Mouse (Mus musculus) heart, embryonic 15.5 days (tissue): ENCODE data around the gene Ythdf1. TPM values are rescaled to one million over a fixed set of nuclear protein-coding genes. Genes with fewer than 3 reads are reported as not detected.
A peak's percentile ranks its signal among the peaks of the same experiment; 100 is the strongest.

Experiments
- ATAC-seq: fragments of 200-750 bp; cut with Nextera tagmentation; replicated peaks from 2 replicates; pipeline ENCODE4 v1.8.0; 2017; ENCODE audit warnings: low read depth, moderate TSS enrichment; ENCODE audit not compliant: insufficient number of reproducible peaks, insufficient read depth, low FRiP score
- H3K27ac ChIP-seq: fragments of 300-500 bp; sonication (generic); 2 replicates; pipeline ENCODE4 v1.5.1; 2015; ENCODE audit warnings: mild to moderate bottlenecking, inconsistent platforms
- H3K27me3 ChIP-seq: fragments of 300-500 bp; sonication (generic); 2 replicates; pipeline ENCODE4 v1.6.1; 2015; ENCODE audit warnings: inconsistent platforms
- H3K36me3 ChIP-seq: fragments of 300-500 bp; sonication (generic); 2 replicates; pipeline ENCODE4 v1.6.1; 2015; ENCODE audit warnings: mild to moderate bottlenecking, inconsistent platforms
- H3K4me1 ChIP-seq: fragments of 300-500 bp; sonication (generic); replicated peaks from 2 replicates; pipeline ENCODE4 v1.6.1; 2015; ENCODE audit warnings: inconsistent platforms
- H3K4me2 ChIP-seq: fragments of 300-500 bp; sonication (generic); 2 replicates; pipeline ENCODE4 v1.6.1; 2015; ENCODE audit warnings: inconsistent platforms, mild to moderate bottlenecking, moderate library complexity
- H3K4me3 ChIP-seq: fragments of 300-500 bp; sonication (generic); 2 replicates; pipeline ENCODE4 v1.5.1; 2015; ENCODE audit warnings: mild to moderate bottlenecking, inconsistent platforms
- H3K9ac ChIP-seq: fragments of 300-500 bp; sonication (generic); 2 replicates; pipeline ENCODE4 v1.6.1; 2015; ENCODE audit warnings: mild to moderate bottlenecking, inconsistent platforms
- H3K9me3 ChIP-seq: fragments of 300-500 bp; sonication (generic); replicated peaks from 2 replicates; pipeline ENCODE4 v1.6.1; 2016; ENCODE audit warnings: inconsistent platforms
- WGBS: fragments of 180-500 bp; shearing (Covaris S2); methylation state at CpG from one replicate; pipeline ENCODE4 v1.1.7; 2015; ENCODE audit warnings: mixed read lengths; 5-methylcytosine and 5-hydroxymethylcytosine counted together
- polyA plus RNA-seq: library from polyadenylated mRNA; unstranded; fragments of >200 nt; fragmentation: Nextera tagmentation; extraction: Ambion mirVana; gene quantifications from 2 replicates; pipeline ENCODE4 v1.2.1, GENCODE M21; 2015

Ythdf1 gene
- 32.9 and 42.2 TPM in 2 replicates for polyA plus RNA-seq

DNA sequence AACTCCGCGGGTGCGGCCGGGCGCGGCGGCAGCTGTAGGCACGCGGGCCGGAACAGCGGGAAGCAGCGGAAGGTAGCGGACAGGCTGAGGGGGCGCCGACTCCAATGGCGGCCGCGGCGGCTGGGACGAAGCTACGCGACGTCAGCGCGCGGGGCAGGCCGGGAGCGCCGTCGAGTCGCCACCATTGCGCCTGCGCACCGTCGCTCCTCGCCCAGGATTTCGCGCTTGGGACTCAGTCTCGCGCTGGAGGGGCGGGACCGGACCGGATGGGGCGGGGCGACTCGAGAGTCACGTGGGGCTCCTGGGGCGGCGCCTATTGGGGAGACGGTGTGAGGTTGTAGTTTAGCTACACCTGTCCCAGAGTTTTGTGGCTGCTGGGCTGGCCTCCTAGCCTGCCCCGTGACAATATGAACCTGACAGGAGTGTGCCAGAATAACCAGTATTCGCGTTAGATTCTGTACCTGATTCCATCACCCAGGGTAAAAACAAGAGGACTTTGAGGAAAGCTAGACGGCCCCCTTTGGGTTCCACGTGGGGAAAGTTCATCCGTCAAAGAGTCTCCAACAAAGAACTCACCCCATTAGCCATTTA is at the start of gene Ythdf1:
Gene Ythdf1, minus strand, starts transcription at position 140 of the 591 bp plus-strand sequence.
- Histone ChIP-seq H3K9me3 (no peaks in the 10 kb centered on the region), H3K36me3 (peaks cover 22% of the 10 kb centered on the region), H3K27me3 (peaks cover 5% of the 10 kb centered on the region; the same call in 1 of the 2 replicates), H3K4me2 (peak within 1 kb of the TSS; percentile 73), H3K27ac (peak within 1 kb of the TSS; percentile 73), H3K9ac (peak within 1 kb of the TSS; percentile 98), H3K4me3 (peak within 1 kb of the TSS; percentile 87), H3K4me1 (peaks cover 23% of the 10 kb centered on the region)
- WGBS: under 1% methylated on average over 55 of the region's 56 CpGs
- peak; percentile 93 for ATAC-seq

DNA sequence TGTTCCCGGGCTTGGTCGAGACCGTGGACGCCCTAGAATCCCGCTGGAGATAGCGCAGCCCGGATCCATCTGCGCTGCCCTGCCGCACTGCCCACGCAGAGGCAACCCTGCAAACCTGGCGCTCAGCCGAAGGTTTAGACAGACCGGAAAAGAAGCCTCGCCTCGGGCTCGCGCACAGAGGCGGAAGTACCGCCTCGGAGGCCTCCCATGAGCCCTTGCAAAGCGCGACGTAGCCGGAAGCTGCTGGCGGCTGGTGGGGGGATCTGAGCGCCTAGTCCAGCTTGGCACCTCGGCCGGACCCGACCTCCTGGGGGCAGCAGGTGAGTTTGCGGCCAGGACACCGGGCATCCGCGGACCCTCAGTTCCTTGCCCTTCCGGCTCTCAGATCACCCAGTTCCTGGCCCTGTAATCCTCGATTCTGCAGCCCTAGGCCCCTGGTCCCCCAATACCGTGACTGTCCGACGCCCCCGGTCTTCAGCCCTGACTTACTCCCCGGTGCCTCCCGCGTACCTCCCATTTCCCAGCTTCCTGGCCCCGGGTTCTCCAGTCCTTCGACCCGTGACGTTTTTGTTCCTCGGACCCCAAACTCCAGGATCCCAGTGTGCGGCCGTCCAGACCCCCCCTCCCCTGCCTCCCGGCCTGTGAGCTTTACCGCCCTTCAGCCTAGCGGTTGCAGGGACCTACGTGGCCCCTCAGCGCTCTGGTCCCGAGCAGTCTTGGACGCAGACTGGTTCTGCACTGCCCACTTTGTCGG is 46.4 kb upstream of the Ythdf1 start, which contains the start of gene Arfgap1:
Gene Arfgap1, plus strand, starts transcription at position 216 of the 754 bp plus-strand sequence.
- no peaks in the 10 kb centered on the region for H3K9me3 ChIP-seq
- H3K4me1 ChIP-seq: peaks cover 42% of the 10 kb centered on the region
- no peaks in the 10 kb centered on the region for H3K27me3 ChIP-seq
- H3K36me3 ChIP-seq: peaks cover 19% of the 10 kb centered on the region
- WGBS: under 1% methylated on average over 57 of the region's 57 CpGs
- H3K9ac ChIP-seq: peak within 1 kb of the TSS; percentile 91
- peak; percentile 89 for ATAC-seq
- H3K4me2 ChIP-seq: peak within 1 kb of the TSS; percentile 66
- peak within 1 kb of the TSS; percentile 90 for H3K27ac ChIP-seq
- H3K4me3 ChIP-seq: peak within 1 kb of the TSS; percentile 89

- WGBS: 10% methylated on average over 14 of the region's 14 CpGs
- no peaks in the 10 kb centered on the region for H3K27me3 ChIP-seq
Observed at GRCm38 (mm10) chr2:180966092-180966882, 45.5 kb upstream of the Ythdf1 start.

GRCm38 (mm10) chr2:180963956-180964355 is 43.2 kb upstream of the Ythdf1 start:
- Histone ChIP-seq H3K9me3 (no peaks in the 10 kb centered on the region), H3K4me2 (no peak overlapping the region), H3K4me1 (peaks cover 40% of the 10 kb centered on the region), H3K27ac (peak overlapping the region; percentile 69), H3K4me3 (no peak overlapping the region), H3K27me3 (0 out of 2 replicates have a peak, but pooled peaks cover 6% of the 10 kb centered on the region), H3K9ac (no peak overlapping the region), H3K36me3 (no peaks in the 10 kb centered on the region)
- 5% methylated on average over 5 of the region's 5 CpGs for WGBS
- no peak for ATAC-seq

More at GRCm38 (mm10) chr2:180966092-180966882, 45.5 kb upstream of the Ythdf1 start:
- Histone ChIP-seq H3K4me3 (peak overlapping the region; percentile 89), H3K36me3 (peaks cover 10% of the 10 kb centered on the region; the same call in 1 of the 2 replicates), H3K9me3 (no peaks in the 10 kb centered on the region), H3K27ac (peak overlapping the region; percentile 90), H3K4me2 (peak overlapping the region; percentile 66), H3K9ac (peak overlapping the region; percentile 91), H3K4me1 (peaks cover 42% of the 10 kb centered on the region)
- no peak for ATAC-seq

DNA sequence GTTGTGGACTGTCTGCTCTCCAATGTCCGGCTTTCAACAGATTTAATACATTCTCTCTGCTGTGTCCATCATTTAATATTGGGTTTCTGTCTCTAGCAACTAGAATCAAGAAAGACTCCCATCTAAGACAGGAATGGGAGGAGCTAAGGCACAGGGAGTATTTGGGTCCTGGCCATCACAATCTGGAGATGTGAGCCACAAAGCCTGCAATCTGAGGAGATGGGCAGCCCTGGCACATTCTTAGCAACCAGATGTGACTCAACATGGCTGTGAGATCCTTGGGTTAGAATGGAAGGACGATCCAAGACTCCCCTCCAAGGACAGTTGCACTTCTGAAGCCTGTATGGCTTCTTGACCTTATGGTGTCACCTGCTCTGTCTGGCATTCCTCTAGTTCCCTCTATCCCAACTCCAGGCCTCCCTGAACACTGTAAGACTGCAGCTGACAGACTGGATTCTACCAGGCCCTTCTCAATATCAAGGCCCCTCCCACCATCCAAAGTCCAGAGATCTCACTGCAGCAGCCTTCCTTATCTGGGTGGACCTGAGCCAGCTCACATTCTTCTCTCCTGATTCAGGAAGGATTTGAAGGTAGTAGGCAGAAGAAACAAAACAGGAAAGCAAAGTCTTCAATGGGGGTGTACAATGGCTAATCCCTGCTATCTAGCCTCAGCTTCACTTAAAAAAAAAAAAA is 42.0 kb upstream of the Ythdf1 start:
- WGBS: 50% methylated on average over 2 of the region's 2 CpGs
- peak; percentile 44; the same call in 1 of the 2 replicates for ATAC-seq

DNA sequence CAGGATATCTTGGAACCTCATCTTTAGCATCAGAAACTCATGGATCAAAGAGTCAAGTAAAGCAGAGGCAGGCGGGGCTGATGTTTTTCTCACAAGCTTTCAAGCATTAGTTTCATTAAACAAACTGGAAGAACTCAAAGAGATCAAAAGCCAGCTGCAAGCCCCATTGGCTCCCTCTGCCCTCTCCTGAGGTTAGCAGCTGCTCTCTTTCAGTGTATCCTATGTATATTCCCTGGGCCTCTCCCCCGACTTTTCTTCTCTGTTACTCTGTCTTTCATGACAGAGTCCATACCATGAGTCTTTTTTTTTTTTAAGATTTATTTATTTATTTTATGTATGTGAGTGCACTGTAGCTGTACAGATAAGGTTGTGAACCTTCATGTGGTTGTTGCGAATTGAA is 39.4 kb upstream of the Ythdf1 start:
- peaks cover 25% of the 10 kb centered on the region for H3K4me1 ChIP-seq
- H3K36me3 ChIP-seq: no peaks in the 10 kb centered on the region
- H3K27me3 ChIP-seq: peaks cover 18% of the 10 kb centered on the region
- no peak overlapping the region for H3K27ac ChIP-seq
- no peak for ATAC-seq
- H3K9me3 ChIP-seq: no peaks in the 10 kb centered on the region
- WGBS: 60% methylated on average over 3 of the region's 3 CpGs
- H3K4me2 ChIP-seq: no peak overlapping the region
- no peak overlapping the region for H3K9ac ChIP-seq
- no peak overlapping the region for H3K4me3 ChIP-seq

More for the DNA sequence above, 42.0 kb upstream of the Ythdf1 start:
- Histone ChIP-seq H3K27me3 (0 out of 2 replicates have a peak, but pooled peaks cover 6% of the 10 kb centered on the region), H3K27ac (peak overlapping the region; percentile 69), H3K4me1 (peaks cover 30% of the 10 kb centered on the region), H3K4me2 (no peak overlapping the region), H3K4me3 (no peak overlapping the region), H3K9ac (no peak overlapping the region), H3K9me3 (no peaks in the 10 kb centered on the region), H3K36me3 (no peaks in the 10 kb centered on the region)

DNA sequence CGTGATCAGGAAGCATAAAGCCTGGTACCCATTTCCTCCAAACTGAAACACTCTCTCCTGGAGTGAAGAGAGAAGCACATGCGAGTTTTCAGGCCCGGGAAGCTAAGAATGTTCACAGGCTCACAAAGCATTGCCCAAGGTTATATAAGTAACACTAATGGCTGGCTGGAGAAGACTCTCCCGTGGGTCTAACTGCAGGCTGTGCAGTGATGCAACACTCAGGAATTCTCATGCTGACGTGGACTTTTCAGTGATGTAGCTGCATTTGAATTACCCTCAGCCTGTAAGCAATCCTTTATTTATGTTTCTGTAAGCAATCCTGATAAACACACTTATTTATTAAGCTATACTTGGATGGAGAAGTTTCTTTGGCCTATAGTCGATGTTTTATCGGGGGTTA is 38.9 kb upstream of the Ythdf1 start:
- H3K27ac ChIP-seq: no peak overlapping the region
- H3K9ac ChIP-seq: no peak overlapping the region
- H3K4me3 ChIP-seq: no peak overlapping the region
- no peaks in the 10 kb centered on the region for H3K9me3 ChIP-seq
- WGBS: 72% methylated on average over 7 of the region's 7 CpGs
- peaks cover 18% of the 10 kb centered on the region for H3K27me3 ChIP-seq
- H3K4me1 ChIP-seq: peaks cover 28% of the 10 kb centered on the region
- no peak overlapping the region for H3K4me2 ChIP-seq
- no peaks in the 10 kb centered on the region for H3K36me3 ChIP-seq
- no peak for ATAC-seq

GRCm38 (mm10) chr2:180954061-180955047 is 33.6 kb upstream of the Ythdf1 start, which contains the start of gene Nkain4:
Gene Nkain4, minus strand, starts transcription at chr2:180954699.
- H3K9me3 ChIP-seq: no peaks in the 10 kb centered on the region
- peak; percentile 85 for ATAC-seq
- peak within 1 kb of the TSS; percentile 53 for H3K9ac ChIP-seq
- peaks cover 33% of the 10 kb centered on the region for H3K27me3 ChIP-seq
- peak within 1 kb of the TSS; percentile 70 for H3K27ac ChIP-seq
- H3K36me3 ChIP-seq: no peaks in the 10 kb centered on the region
- H3K4me1 ChIP-seq: peaks cover 31% of the 10 kb centered on the region
- H3K4me3 ChIP-seq: peak within 1 kb of the TSS; percentile 62
- H3K4me2 ChIP-seq: peak within 1 kb of the TSS; percentile 91
- 1% methylated on average over 52 of the region's 52 CpGs for WGBS

- Histone ChIP-seq H3K27ac (peak overlapping the region; percentile 70), H3K9me3 (no peaks in the 10 kb centered on the region)
- WGBS: 30% methylated on average over 2 of the region's 2 CpGs
Observed at GRCm38 (mm10) chr2:180953638-180954037, 32.9 kb upstream of the Ythdf1 start.

More at GRCm38 (mm10) chr2:180953638-180954037, 32.9 kb upstream of the Ythdf1 start:
- H3K4me1 ChIP-seq: peaks cover 31% of the 10 kb centered on the region
- peak overlapping the region; percentile 53 for H3K9ac ChIP-seq
- H3K36me3 ChIP-seq: no peaks in the 10 kb centered on the region
- peaks cover 33% of the 10 kb centered on the region for H3K27me3 ChIP-seq
- H3K4me3 ChIP-seq: peak overlapping the region; percentile 62
- H3K4me2 ChIP-seq: peak overlapping the region; percentile 91
- ATAC-seq: no peak
